Mouse (Mus musculus) ES-E14 (cell line): ENCODE measurements around the gene Fh1.

Experiments
- CHD2 ChIP-seq: IDR thresholded peaks from 2 replicates; pipeline ENCODE4 v1.6.1; 2014; ENCODE audit warnings: mild to moderate bottlenecking, low read depth, low read length, inconsistent platforms
- HCFC1 ChIP-seq: IDR thresholded peaks from 2 replicates; pipeline ENCODE4 v1.6.1; 2012; ENCODE audit warnings: low read length, inconsistent platforms, borderline replicate concordance; ENCODE audit not compliant: insufficient read depth
- ZC3H11A ChIP-seq: IDR thresholded peaks from 2 replicates; pipeline ENCODE4 v1.6.1; 2012; ENCODE audit warnings: low read depth, mild to moderate bottlenecking, inconsistent platforms, low read length, borderline replicate concordance
- ZNF384 ChIP-seq: IDR thresholded peaks from 2 replicates; pipeline ENCODE4 v1.6.1; 2012; ENCODE audit warnings: low read depth, low read length, inconsistent platforms

GRCm38 (mm10) chr1:175625257-175625879 lies at the start of gene Fh1:
- TF ChIP-seq HCFC1 = no peak
- TF ChIP-seq ZC3H11A = no peak
- TF ChIP-seq CHD2 = peak; percentile 71; the same call in 1 of the 2 replicates
- TF ChIP-seq ZNF384 = no peak
